Mouse (Mus musculus) small intestine, adult 2 months (tissue): ENCODE results near the gene Gm20388. TPM values are rescaled to one million over a fixed set of nuclear protein-coding genes. Genes with fewer than 3 reads are reported as not detected.

Experiments
- H3K27ac ChIP-seq: fragments of 200-500 bp; 2 replicates; pipeline ENCODE4 v1.5.1; 2012; ENCODE audit warnings: low read depth, low read length, control low read depth, inconsistent platforms; ENCODE audit not compliant: insufficient read depth
- H3K27me3 ChIP-seq: fragments of 200-500 bp; 2 replicates; pipeline ENCODE4 v1.6.1; 2012; ENCODE audit warnings: mild to moderate bottlenecking, moderate library complexity, low read length, inconsistent platforms; ENCODE audit not compliant: control insufficient read depth, insufficient read depth
- H3K36me3 ChIP-seq: fragments of 200-500 bp; 2 replicates; pipeline ENCODE4 v1.6.1; 2012; ENCODE audit warnings: mild to moderate bottlenecking, low read length, control low read depth, inconsistent platforms; ENCODE audit not compliant: control insufficient read depth, insufficient read depth
- H3K4me1 ChIP-seq: fragments of 200-500 bp; 2 replicates; pipeline ENCODE4 v1.6.1; 2012; ENCODE audit warnings: low read length, inconsistent platforms, mixed read lengths; ENCODE audit not compliant: control insufficient read depth, insufficient read depth, insufficient read length
- H3K4me3 ChIP-seq: fragments of 200-500 bp; 2 replicates; pipeline ENCODE4 v1.5.1; 2012; ENCODE audit warnings: low read depth, mild to moderate bottlenecking, control low read depth, inconsistent platforms, low read length, moderate library complexity
- CTCF ChIP-seq: fragments of 200-500 bp; IDR thresholded peaks from 2 replicates; pipeline ENCODE4 v1.5.1; 2012; ENCODE audit warnings: low read depth, mild to moderate bottlenecking, control low read depth, inconsistent platforms, low read length, moderate library complexity, mixed read lengths; ENCODE audit not compliant: insufficient replicate concordance, insufficient read length; ENCODE audit errors: extremely low read depth
- POLR2A ChIP-seq: fragments of 200-500 bp; IDR thresholded peaks from 2 replicates; pipeline ENCODE4 v1.6.1; 2012; ENCODE audit warnings: low read depth, mild to moderate bottlenecking, control low read depth, inconsistent platforms, low read length, moderate library complexity
- whole genome bisulfite sequencing: fragments of 180-500 bp; shearing (Covaris S2); methylation state at CpG from one replicate; pipeline ENCODE4 v1.1.7; 2018; 5-methylcytosine and 5-hydroxymethylcytosine counted together
- polyA plus RNA-seq: library from polyadenylated mRNA; depleted of rRNA; stranded (reverse); fragments of >200 nt; gene quantifications from 2 replicates; pipeline ENCODE4 v1.2.3, GENCODE M21; 2012

Gm20388 gene
- polyA plus RNA-seq, 1 experiment: 37.3 TPM

- TF ChIP-seq POLR2A (no peak), CTCF (no peak)
- H3K4me3 ChIP-seq: peak overlapping the region; percentile 33
- WGBS: 27% methylated on average over 7 of the region's 7 CpGs
- peak overlapping the region; percentile 54; the same call in 1 of the 2 replicates for H3K27ac ChIP-seq
- H3K27me3 ChIP-seq: no peaks in the 10 kb centered on the region
- peaks cover 6% of the 10 kb centered on the region; the same call in 1 of the 2 replicates for H3K36me3 ChIP-seq
- H3K4me1 ChIP-seq: peaks cover 5% of the 10 kb centered on the region
Measured at GRCm38 (mm10) chr8:123283991-123284390, 3373.3 kb downstream of the Gm20388 start.

- TF ChIP-seq POLR2A (no peak), CTCF (no peak)
- H3K27ac ChIP-seq: no peak overlapping the region
- H3K27me3 ChIP-seq: no peaks in the 10 kb centered on the region
- peaks cover 6% of the 10 kb centered on the region; the same call in 1 of the 2 replicates for H3K36me3 ChIP-seq
- 87% methylated on average over 5 of the region's 5 CpGs for WGBS
- H3K4me3 ChIP-seq: no peak overlapping the region
- peaks cover 5% of the 10 kb centered on the region for H3K4me1 ChIP-seq
Measured at GRCm38 (mm10) chr8:123284493-123284892, 3373.9 kb downstream of the Gm20388 start.

- Histone ChIP-seq H3K4me3 (no peak overlapping the region), H3K4me1 (peaks cover 5% of the 10 kb centered on the region), H3K27ac (0 out of 2 replicates have a peak overlapping the region, but pooled peaks have one; percentile 6), H3K36me3 (peaks cover 1% of the 10 kb centered on the region; the same call in 1 of the 2 replicates), H3K27me3 (no peaks in the 10 kb centered on the region)
- TF ChIP-seq CTCF (no peak), POLR2A (no peak)
- 93% methylated on average over 17 of the region's 17 CpGs for WGBS
Measured at GRCm38 (mm10) chr8:123287362-123287761, 3376.7 kb downstream of the Gm20388 start.

GRCm38 (mm10) chr8:123290166-123290565, 3379.5 kb downstream of the Gm20388 start:
- Histone ChIP-seq H3K4me1 (no peaks in the 10 kb centered on the region), H3K27me3 (no peaks in the 10 kb centered on the region), H3K36me3 (peaks cover 1% of the 10 kb centered on the region), H3K4me3 (no peak overlapping the region), H3K27ac (no peak overlapping the region)
- TF ChIP-seq CTCF (peak; percentile 65; the same call in 1 of the 2 replicates), POLR2A (no peak)
- WGBS: 85% methylated on average over 4 of the region's 4 CpGs

GRCm38 (mm10) chr8:123290679-123291078, 3380.0 kb downstream of the Gm20388 start:
- H3K27me3 ChIP-seq: no peaks in the 10 kb centered on the region
- TF ChIP-seq POLR2A (no peak), CTCF (no peak)
- WGBS: 95% methylated on average over 8 of the region's 8 CpGs
- peaks cover 1% of the 10 kb centered on the region for H3K36me3 ChIP-seq
- no peaks in the 10 kb centered on the region for H3K4me1 ChIP-seq
- H3K4me3 ChIP-seq: no peak overlapping the region
- H3K27ac ChIP-seq: no peak overlapping the region

- H3K36me3 ChIP-seq: no peaks in the 10 kb centered on the region; the same call in none of the 2 replicates
- TF ChIP-seq POLR2A (no peak), CTCF (no peak)
- H3K4me1 ChIP-seq: no peaks in the 10 kb centered on the region
- H3K4me3 ChIP-seq: no peak overlapping the region
- no peaks in the 10 kb centered on the region for H3K27me3 ChIP-seq
- no peak overlapping the region for H3K27ac ChIP-seq
- WGBS: 82% methylated on average over 8 of the region's 8 CpGs
Measured at GRCm38 (mm10) chr8:123291716-123292115, 3381.1 kb downstream of the Gm20388 start.

GRCm38 (mm10) chr8:123292281-123292680, 3381.6 kb downstream of the Gm20388 start:
- Histone ChIP-seq H3K27ac (no peak overlapping the region), H3K4me1 (no peaks in the 10 kb centered on the region), H3K36me3 (no peaks in the 10 kb centered on the region; the same call in none of the 2 replicates), H3K4me3 (no peak overlapping the region), H3K27me3 (no peaks in the 10 kb centered on the region)
- WGBS: 77% methylated on average over 3 of the region's 3 CpGs
- no peak for TF ChIP-seq CTCF
- no peak for TF ChIP-seq POLR2A
